Mouse (Mus musculus): ENCODE results near the gene Krt90.

The Krt90 gene

DNA sequence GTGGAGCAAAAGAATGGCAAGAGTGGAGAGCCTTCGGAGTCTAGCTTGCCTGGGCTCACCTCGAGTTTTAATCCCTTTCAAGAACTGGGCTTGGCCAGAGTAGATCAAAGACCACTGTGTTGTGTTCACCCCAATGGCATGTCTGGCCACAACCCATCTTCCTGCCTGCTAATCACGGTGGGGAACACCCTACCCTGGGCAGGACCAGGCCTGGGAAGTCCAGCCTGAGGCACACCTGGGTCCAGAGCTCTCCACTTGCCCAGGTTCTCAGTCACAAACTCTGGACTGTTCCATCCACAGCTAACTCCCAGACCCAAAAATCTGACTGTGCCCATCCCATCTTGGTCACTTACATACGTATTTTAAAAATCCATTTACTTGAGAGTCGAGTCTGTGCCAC is at the start of gene Krt90:
Krt90 (minus strand) TSS at position 101 of the 400 bp plus-strand sequence.
- no peak for TF ChIP-seq GATA4 (IDR thresholded peaks at IDR 0.05; ENCODE audit: insufficient replicate concordance, low read length)

DNA sequence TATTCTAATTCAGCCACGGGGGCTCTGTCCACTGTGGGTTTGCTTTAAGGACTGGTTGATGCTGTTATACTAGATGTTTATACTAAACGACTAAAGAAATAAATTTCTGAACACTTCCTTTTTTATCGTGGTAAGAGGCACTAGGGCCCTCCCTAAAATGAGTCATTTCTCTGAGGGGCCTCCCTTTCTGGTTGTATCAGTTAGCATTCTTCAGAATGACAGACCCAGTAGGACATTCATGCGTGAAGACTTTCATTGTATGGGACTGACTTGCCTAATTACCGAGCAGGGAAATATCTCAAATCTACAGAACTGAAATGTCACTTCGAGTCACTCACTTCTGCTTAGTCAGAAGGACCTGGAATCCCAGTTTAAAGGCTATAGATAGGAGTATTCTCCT is 36.4 kb upstream of the Krt90 start:
- TF ChIP-seq GATA4 (IDR thresholded peaks at IDR 0.05; ENCODE audit: insufficient replicate concordance, low read length): no peak

DNA sequence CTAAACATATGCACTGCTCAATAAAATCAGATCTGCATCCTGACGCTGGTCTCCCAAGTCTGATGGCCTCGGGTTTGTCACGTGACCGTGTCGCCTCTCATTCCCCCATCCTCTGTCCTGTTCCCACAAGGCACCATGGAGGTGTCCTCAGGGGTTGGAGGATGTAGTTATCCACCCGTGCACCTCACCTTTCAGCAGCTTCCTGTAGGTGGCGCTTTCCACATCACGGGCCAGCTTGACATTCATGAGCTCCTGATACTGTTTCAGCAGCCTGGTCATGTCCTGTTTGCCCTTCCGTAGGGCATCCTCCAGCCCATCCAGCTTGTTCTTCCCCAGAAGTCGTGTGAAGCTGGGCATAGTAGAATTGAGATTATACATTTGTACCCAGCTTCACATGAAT is 25.5 kb upstream of the Krt90 start:
- TF ChIP-seq GATA4 (IDR thresholded peaks at IDR 0.05; ENCODE audit: insufficient replicate concordance, low read length): no peak

DNA sequence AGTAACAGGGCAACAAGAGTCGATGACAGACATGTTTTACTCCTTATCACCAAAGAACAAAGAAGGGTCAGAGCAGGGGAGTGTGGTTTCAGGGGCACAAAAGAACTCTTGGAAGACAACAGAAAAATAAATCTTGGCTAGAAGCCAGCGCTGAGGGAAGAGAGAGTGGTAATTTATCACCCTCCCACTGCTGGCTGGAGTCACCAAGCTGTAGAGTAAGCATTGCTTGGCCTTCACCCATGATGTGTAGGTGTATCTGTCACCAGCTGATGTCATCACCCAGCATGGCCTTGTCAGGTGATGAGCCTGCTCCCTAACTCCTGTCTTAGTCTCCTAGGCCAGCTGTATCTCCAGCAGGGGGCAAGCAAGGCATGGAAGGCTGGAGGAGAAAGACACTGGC is 21.7 kb upstream of the Krt90 start:
- TF ChIP-seq GATA4 (IDR thresholded peaks at IDR 0.05; ENCODE audit: insufficient replicate concordance, low read length): no peak

DNA sequence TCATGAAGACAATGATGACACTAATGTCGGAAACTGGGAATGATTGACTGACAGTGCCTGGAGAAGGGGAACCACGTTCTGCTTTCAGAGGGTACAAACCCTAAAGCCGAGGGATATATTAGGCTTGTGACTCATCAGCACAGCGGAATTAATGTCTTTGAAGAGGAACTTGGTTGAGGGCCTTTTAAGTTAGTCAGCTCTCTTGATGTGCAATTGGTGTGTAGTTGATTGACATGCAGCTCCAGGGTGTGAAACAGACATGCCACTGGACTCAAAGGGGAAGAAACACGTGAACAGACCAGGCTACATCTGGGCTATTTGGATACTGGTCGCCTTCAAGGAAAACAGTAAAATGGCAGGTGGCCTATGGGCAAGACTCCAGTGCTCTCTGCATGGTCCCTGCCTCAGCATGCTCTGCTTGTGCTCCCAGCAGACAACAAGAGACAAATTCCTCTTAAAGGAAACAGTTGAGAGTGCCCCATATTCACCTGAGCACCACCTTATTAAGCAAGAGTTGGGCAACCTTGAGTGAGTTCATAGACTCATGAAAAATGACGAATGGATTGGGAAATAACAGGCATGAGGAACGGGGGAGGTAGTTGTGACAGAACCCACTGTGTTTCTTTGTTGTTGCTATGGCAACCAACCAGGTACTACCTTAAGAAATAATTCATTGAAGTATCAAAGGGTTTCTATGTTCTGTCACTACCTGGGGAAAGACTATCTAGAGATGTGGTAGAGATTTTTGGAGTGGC is 20.6 kb upstream of the Krt90 start:
- no peak for TF ChIP-seq GATA4 (IDR thresholded peaks at IDR 0.05; ENCODE audit: insufficient replicate concordance, low read length)

DNA sequence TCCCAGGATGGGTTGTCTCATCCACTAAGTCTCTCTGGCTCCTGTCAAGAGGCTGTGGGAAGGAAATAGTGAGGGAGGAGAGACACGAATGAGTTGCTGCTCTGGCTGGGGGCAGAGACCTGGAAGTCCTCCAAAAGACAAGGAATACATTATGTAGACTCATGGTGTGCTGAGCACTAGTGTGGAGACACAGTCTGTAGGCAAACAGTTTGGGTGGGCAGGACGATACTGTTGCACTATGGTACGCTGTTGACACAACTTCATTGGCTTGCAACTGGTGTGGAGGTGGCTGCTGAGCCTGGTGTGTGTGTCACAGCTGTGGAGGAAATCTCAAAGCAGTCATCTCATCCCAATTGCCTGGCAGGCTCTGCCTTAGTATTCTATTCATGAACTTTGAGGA is 19.0 kb upstream of the Krt90 start:
- TF ChIP-seq GATA4 (IDR thresholded peaks at IDR 0.05; ENCODE audit: insufficient replicate concordance, low read length): no peak

DNA sequence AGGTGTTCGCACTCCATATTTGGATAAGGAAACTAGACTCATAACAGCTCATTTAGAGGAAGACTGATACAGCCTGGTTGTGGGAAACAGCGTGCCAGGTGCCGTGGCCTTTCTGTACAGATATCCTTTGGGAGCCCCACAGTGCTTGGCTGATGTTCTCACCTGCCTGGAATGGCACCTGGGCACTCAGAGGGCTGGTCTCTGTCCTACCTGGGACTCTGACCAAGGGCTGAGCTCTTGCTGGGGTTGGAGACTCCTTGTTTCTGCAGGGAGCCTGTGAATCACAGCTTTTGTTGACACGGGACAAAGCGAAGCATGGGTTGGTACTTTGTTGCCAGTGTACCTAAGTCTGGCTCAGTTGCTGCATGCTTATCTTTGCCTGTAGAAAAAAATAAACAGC is 12.8 kb upstream of the Krt90 start:
- no peak for TF ChIP-seq GATA4 (IDR thresholded peaks at IDR 0.05; ENCODE audit: insufficient replicate concordance, low read length)

DNA sequence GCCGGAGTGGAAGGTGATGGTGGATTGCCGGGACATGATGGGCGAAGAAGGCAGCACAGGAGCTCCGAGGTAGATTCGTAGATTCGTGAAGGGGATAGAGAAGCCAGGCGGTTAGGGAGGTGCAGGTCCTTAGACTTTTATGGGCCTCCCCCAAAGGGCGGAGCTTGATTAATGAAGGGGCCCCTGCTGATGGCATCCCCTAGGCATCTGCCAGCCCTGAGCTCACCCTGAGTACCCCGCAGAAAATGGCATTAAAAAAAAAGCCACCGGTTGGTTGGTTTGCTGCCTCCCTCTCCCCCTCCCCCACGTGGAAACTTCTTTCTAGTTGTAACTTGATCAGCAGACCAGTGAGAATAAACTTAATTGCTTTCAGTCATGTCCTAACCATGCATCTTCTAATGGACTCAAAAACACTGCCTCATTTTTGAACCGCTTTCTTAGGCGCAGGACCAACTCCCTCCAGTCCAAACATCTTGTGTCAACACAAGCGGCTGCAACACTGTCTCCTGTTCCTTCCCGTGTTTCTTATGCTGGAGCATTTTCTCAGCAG is 11.1 kb upstream of the Krt90 start, which contains the start of gene Krt75:
Krt75 (minus strand) TSS at position 109 of the 550 bp plus-strand sequence.
- TF ChIP-seq GATA4 (IDR thresholded peaks at IDR 0.05; ENCODE audit: insufficient replicate concordance, low read length): no peak

DNA sequence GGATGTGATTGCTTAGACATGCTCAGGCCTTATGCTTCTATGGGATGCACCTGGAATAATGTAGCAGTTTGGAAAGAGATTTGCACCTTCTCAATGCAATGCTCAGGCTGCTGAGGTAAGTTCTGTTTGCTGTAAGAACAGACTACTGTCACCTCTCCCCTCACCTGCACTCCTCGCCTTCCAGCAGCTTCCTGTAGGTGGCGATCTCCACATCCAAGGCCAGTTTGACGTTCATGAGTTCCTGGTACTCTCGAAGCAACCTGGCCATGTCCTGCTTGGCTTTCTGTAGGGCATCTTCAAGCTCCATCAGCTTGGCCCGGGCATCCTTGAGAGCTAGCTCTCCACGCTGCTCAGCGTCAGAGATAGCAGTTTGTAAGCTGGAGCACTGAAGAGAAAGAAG is 5.0 kb upstream of the Krt90 start:
- no peak for TF ChIP-seq GATA4 (IDR thresholded peaks at IDR 0.05; ENCODE audit: insufficient replicate concordance, low read length)

DNA sequence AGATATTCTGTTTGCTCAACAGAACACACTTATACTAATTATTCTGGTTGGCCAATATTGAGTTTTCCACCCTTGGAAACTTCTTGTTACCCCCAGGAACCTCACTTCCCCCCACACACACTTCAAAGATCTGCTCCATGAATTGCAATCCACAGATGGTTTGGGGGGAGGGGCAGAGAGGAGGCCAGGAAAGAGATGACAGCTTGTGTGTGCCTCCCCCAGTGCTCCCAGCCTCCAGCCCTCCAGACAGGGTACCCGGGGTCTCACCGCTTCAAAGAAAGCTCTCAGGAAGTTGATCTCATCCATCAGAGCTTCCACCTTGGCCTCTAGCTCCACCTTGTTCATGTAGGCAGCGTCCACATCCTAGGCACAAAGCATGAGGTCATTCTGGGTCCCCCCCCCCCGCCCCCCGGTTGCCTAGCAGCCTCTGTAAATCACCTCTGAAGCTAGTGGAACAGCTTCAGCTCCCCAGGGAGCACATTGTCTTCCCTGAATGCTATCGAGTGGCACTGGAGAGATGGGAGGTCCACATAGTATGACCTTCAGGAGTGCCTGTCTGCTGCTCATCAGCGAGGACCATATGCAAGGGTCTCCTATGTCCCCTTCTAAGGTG is 4.6 kb downstream of the Krt90 start:
- no peak for TF ChIP-seq GATA4 (IDR thresholded peaks at IDR 0.05; ENCODE audit: insufficient replicate concordance, low read length)

DNA sequence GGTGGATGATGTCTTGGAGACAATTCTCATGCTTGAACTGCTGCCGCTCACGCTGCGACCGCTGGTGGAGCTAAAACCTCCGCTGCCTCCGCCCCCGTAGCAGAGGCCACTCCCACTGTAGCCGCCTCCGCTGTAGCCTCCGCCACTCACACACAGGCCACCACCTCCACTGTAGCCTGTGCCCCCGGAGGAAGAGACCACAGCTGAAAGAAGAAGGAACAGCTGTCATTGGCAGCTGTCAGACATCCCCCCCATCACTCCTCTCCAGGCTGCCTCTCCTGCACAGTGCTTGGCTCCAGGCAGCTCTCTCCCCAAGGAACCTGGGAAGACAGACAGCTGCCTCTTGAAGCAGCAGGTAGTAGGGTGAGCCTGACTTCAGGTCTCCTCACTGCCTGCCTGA is 9.6 kb downstream of the Krt90 start:
- TF ChIP-seq GATA4 (IDR thresholded peaks at IDR 0.05; ENCODE audit: insufficient replicate concordance, low read length): no peak

DNA sequence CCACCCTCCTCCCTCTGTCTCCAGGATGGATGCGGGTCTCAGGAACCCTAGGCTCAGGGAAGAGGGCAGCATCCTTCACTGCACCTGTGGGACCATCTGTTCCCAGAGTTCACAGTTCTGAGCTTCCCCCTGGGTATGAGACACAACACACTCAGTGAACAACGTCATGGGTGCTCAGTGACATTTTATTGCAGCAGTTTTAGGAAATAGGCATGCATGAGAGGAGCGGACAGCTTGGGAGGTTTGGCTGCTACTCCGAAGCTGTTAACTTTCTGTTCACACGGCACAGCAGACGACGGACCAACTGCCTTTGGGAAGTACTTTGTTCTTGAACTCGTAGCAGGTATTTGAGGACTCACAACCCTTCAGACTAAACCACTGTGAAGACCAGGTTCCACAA is 10.6 kb downstream of the Krt90 start:
- no peak for TF ChIP-seq GATA4 (IDR thresholded peaks at IDR 0.05; ENCODE audit: insufficient replicate concordance, low read length)

DNA sequence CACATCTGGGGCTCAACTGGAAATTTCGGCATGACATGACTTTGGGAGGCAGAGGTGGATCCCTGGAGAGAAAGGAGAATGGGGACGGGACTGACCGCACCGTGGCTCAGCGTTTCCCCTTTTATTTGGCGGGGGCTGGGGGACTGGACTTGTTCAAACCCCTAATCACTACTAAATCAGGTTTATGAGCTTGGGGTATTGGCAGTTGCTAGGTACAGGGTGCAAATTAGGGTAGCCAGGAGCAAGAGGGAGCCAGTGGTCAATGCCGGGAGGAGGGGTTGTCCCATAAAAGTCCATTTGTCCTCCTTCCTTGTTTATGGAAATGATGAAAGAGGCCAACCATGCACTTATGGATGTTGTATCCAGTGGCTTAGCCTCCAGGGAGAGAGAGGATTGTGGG is 12.2 kb downstream of the Krt90 start, which contains the start of gene Krt82:
Krt82 (minus strand) TSS at position 101 of the 400 bp plus-strand sequence.
- no peak for TF ChIP-seq GATA4 (IDR thresholded peaks at IDR 0.05; ENCODE audit: insufficient replicate concordance, low read length)

DNA sequence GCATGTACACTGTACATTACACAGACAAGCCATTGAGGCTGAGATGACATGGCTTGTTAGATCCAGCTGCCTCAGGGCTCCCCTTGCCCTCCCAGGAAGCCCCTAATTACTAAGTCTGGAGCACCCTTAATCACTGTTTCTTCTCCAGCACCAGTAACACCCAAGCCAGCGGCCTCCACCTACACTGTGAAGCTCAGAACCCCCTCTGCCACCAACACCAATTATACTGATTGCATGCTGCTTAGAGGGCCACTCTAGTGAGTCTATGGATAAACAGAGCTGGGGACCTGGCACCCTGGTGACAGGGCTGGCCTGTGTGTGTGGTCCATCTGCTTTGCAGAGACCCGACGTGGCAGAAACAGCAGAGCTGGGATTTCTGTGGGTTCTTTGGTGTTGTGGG is 18.3 kb downstream of the Krt90 start:
- TF ChIP-seq GATA4 (IDR thresholded peaks at IDR 0.05; ENCODE audit: insufficient replicate concordance, low read length): no peak

DNA sequence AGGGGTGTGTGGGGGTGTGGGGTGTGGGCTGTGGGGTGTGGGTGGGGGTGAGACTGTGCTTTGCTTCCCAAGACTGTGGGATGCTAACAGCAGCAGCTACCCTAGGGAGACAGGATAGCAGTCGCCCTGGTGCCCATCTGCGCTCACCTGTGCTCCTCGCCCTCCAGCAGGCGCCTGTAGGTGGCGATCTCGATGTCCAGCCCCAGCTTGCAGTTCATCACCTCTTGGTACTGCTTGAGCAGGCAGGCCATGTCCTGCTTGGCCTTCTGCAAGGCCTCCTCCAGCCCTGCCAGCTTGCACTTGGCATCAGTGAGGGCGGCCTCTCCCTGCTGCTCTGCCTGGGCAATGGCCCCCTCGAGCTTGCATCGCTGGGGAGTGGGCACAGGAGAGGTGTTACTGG is 20.2 kb downstream of the Krt90 start:
- TF ChIP-seq GATA4 (IDR thresholded peaks at IDR 0.05; ENCODE audit: insufficient replicate concordance, low read length): no peak

DNA sequence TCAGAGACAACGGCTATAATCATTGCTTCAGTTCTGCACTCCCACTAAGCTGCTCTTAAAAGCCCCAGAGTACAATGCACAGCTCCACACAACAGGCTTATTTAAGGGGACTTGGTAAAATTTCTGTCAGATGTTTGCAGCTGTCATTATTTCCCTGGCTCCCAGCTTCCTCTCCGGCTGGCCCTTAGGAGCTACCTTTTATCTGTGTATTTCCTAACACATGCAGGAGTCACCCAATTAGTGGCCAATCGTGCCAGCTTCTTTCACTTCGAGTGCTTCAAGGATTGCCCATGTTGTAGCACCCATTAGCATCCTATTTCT is 24.2 kb downstream of the Krt90 start:
- TF ChIP-seq GATA4 (IDR thresholded peaks at IDR 0.05; ENCODE audit: insufficient replicate concordance, low read length): no peak

All from liver, adult (tissue).